Mouse (Mus musculus) lung, embryonic 14.5 days (tissue): ENCODE results near the gene Ablim1. TPM values are rescaled to one million over a fixed set of nuclear protein-coding genes. Genes with fewer than 3 reads are reported as not detected.
A peak's percentile ranks its signal among the peaks of the same experiment; 100 is the strongest.

ENCODE experiments used
- ATAC-seq: fragments of 200-750 bp; cut with Nextera tagmentation; 2 replicates; pipeline ENCODE4 v1.8.0; 2017; ENCODE audit warnings: mild to moderate bottlenecking, moderate TSS enrichment, moderate library complexity; ENCODE audit not compliant: insufficient read depth
- DNase-seq: peaks from one replicate; pipeline ENCODE4 v3.0.0-alpha.2; 2015
- H3K27ac ChIP-seq: fragments of 300-500 bp; sonication (generic); 2 replicates; pipeline ENCODE4 v1.5.1; 2014; ENCODE audit warnings: low read depth, mild to moderate bottlenecking, moderate library complexity
- H3K27me3 ChIP-seq: fragments of 300-500 bp; sonication (generic); 2 replicates; pipeline ENCODE4 v1.6.1; 2014; ENCODE audit warnings: low read length, control low read depth; ENCODE audit not compliant: insufficient read depth
- H3K36me3 ChIP-seq: fragments of 300-500 bp; sonication (generic); 2 replicates; pipeline ENCODE4 v1.6.1; 2014; ENCODE audit warnings: control low read depth; ENCODE audit not compliant: insufficient read depth
- H3K4me1 ChIP-seq: fragments of 300-500 bp; sonication (generic); 2 replicates; pipeline ENCODE4 v1.6.1; 2014; ENCODE audit warnings: antibody characterized with exemption, control low read depth; ENCODE audit not compliant: insufficient read depth
- H3K4me2 ChIP-seq: fragments of 300-500 bp; sonication (generic); 2 replicates; pipeline ENCODE4 v1.6.1; 2014; ENCODE audit warnings: mild to moderate bottlenecking
- H3K4me3 ChIP-seq: fragments of 300-500 bp; sonication (generic); 2 replicates; pipeline ENCODE4 v1.5.1; 2014; ENCODE audit warnings: low read depth, low read length
- H3K9ac ChIP-seq: fragments of 300-500 bp; sonication (generic); 2 replicates; pipeline ENCODE4 v1.6.1; 2014
- H3K9me3 ChIP-seq: fragments of 300-500 bp; sonication (generic); 2 replicates; pipeline ENCODE4 v1.6.1; 2016; ENCODE audit warnings: low read depth, low read length, control low read depth
- CTCF ChIP-seq: IDR thresholded peaks from 2 replicates; pipeline ENCODE4 v1.5.1; 2016; ENCODE audit warnings: antibody characterized with exemption, low read depth
- WGBS: fragments of 180-500 bp; shearing (Covaris S2); extraction: QIAGEN DNeasy Blood & Tissue Kit; methylation state at CpG from one replicate; pipeline ENCODE4 v1.1.7; 2014; 5-methylcytosine and 5-hydroxymethylcytosine counted together
- polyA plus RNA-seq: library from polyadenylated mRNA; unstranded; fragments of >200 nt; fragmentation: Nextera tagmentation; extraction: Ambion mirVana; gene quantifications from 2 replicates; pipeline ENCODE4 v1.2.1, GENCODE M21; 2014

Ablim1 gene
- polyA plus RNA-seq, 1 experiment from 2014 or later: 39.9 TPM

DNA sequence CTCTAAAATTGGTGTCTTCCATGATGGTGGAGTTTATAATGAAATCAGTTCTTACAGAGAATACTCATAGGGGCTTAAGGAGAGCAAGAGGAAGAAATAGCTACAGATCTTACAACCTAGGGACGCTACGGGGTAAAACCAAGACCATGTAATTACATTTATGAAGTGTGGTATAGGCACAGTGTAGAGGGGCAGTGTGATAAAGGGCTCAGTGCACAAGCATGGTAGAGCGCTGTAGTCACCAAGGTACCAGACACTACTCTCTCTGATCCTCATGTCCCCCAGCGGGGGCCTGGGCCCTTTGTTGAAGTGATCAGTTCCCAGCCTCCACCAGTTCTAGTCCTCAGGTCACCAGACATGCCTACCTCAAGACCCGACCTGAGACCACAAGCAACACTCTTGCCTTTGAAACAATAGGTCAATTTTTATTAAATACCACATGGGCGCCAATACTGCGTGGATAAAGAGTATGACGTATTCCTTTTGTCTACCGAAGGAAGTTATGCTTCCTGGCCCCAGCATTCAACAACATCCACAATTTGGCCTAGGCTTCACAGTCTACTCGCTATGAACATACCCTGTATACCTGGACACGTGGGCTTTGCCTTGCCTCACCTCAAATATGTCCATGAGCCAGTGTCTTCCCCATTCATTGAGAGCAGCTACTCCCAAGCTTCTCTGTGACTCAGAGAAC is 213.8 kb downstream of the Ablim1 start:
- H3K4me1 ChIP-seq: peaks cover 13% of the 10 kb centered on the region
- 90% methylated on average over 11 of the region's 11 CpGs for WGBS

GRCm38 (mm10) chr19:57099986-57100385 is 214.7 kb downstream of the Ablim1 start:
- DNase-seq (no peak), ATAC-seq (no peak)
- Histone ChIP-seq H3K9ac (no peak overlapping the region), H3K27ac (no peak overlapping the region), H3K27me3 (no peaks in the 10 kb centered on the region), H3K4me3 (no peak overlapping the region), H3K9me3 (no peaks in the 10 kb centered on the region), H3K36me3 (no peaks in the 10 kb centered on the region), H3K4me1 (peaks cover 12% of the 10 kb centered on the region), H3K4me2 (no peak overlapping the region)
- TF ChIP-seq CTCF: no peak
- WGBS: 85% methylated on average over 9 of the region's 9 CpGs

More for the DNA sequence above, 213.8 kb downstream of the Ablim1 start:
- no peak overlapping the region for H3K9ac ChIP-seq
- no peaks in the 10 kb centered on the region for H3K36me3 ChIP-seq
- TF ChIP-seq CTCF: no peak
- no peaks in the 10 kb centered on the region for H3K27me3 ChIP-seq
- no peak overlapping the region for H3K4me3 ChIP-seq
- ATAC-seq (no peak), DNase-seq (no peak)
- no peak overlapping the region for H3K4me2 ChIP-seq
- H3K27ac ChIP-seq: no peak overlapping the region
- no peaks in the 10 kb centered on the region for H3K9me3 ChIP-seq

- H3K27ac ChIP-seq: peak overlapping the region; percentile 62; the same call in 1 of the 2 replicates
- ATAC-seq (no peak), DNase-seq (no peak)
- no peak overlapping the region for H3K4me3 ChIP-seq
- no peak overlapping the region for H3K4me2 ChIP-seq
- no peaks in the 10 kb centered on the region for H3K9me3 ChIP-seq
- no peaks in the 10 kb centered on the region for H3K36me3 ChIP-seq
- no peak overlapping the region for H3K9ac ChIP-seq
- H3K4me1 ChIP-seq: peaks cover 5% of the 10 kb centered on the region
- WGBS: 70% methylated on average over 4 of the region's 4 CpGs
- TF ChIP-seq CTCF: no peak
- no peaks in the 10 kb centered on the region for H3K27me3 ChIP-seq
Observed at GRCm38 (mm10) chr19:57099094-57099357, 215.7 kb downstream of the Ablim1 start.

DNA sequence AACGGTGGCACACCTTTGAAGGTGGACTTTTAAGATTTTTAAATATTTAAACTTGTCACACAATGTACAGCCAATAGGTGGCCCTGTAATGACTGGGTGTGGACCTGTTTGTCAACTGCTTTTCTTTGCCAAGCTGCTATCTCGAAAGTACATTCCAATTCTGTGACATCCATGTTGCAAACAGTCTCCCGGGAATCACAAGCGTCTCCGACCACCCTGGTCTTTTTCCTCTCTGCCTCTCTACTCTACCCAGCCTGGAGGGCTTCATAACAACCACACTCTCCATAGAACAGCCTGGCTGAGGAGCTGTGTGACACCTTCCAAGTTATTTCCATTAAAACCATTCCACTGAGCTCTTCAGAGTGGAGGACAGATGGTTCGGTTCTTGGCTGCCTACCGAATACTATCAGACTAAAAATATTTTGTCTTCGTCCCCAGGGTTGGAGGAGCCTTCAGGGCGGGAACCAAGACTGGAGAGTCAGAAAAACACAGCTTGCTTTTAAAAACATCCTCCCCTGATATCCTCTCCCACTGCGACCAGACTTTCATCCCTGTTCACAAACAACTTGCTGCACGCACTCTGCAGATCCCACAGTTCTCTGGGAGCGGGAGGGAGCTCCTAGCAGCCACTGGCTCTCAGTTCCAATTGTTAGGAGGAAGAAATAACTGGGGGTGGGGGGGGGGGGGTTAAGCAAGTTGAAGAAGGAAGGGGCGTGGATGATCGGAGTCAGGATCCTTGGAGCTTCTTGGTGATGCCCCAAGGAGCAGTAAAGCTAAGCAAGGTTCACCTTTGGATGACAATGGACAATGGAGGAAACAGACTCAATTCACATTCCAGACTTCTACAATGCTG is 216.3 kb downstream of the Ablim1 start:
- ATAC-seq: peak; percentile 55; the same call in 1 of the 2 replicates
- H3K9me3 ChIP-seq: no peaks in the 10 kb centered on the region
- peak; percentile 26; the same call in 1 of the 2 replicates for TF ChIP-seq CTCF
- no peaks in the 10 kb centered on the region for H3K27me3 ChIP-seq
- DNase-seq: peak; percentile 68
- H3K9ac ChIP-seq: no peak overlapping the region
- H3K4me2 ChIP-seq: no peak overlapping the region
- H3K4me1 ChIP-seq: 0 out of 2 replicates have a peak, but pooled peaks cover 1% of the 10 kb centered on the region
- H3K27ac ChIP-seq: peak overlapping the region; percentile 62
- H3K36me3 ChIP-seq: no peaks in the 10 kb centered on the region
- WGBS: 32% methylated on average over 14 of the region's 14 CpGs
- no peak overlapping the region for H3K4me3 ChIP-seq

GRCm38 (mm10) chr19:57095340-57095739 is 219.4 kb downstream of the Ablim1 start:
- H3K4me1 ChIP-seq: no peaks in the 10 kb centered on the region
- H3K9me3 ChIP-seq: no peaks in the 10 kb centered on the region
- 78% methylated on average over 7 of the region's 7 CpGs for WGBS
- no peaks in the 10 kb centered on the region for H3K27me3 ChIP-seq
- no peak for TF ChIP-seq CTCF
- no peak overlapping the region for H3K9ac ChIP-seq
- no peak overlapping the region for H3K27ac ChIP-seq
- DNase-seq: no peak
- no peak overlapping the region for H3K4me2 ChIP-seq
- H3K36me3 ChIP-seq: no peaks in the 10 kb centered on the region
- H3K4me3 ChIP-seq: no peak overlapping the region
- ATAC-seq: no peak

DNA sequence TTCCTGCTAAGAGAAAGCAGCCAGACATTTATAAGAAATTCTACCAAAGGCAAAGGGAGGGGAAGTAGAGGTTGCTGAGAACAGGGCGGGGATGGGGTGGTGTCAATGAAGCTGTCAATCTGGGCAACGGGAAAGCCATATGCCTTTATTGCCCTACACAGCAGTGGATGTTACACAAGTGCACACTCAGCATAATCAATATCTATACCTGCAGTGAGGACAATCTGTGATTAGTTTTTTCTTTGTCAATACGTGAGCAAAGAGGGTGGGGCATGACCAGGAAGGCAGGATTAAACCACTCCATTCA is 221.1 kb downstream of the Ablim1 start:
- WGBS: 71% methylated on average over 3 of the region's 3 CpGs
- DNase-seq: no peak
- no peak for ATAC-seq

GRCm38 (mm10) chr19:57092958-57093697 is 221.6 kb downstream of the Ablim1 start:
- H3K4me1 ChIP-seq: no peaks in the 10 kb centered on the region
- H3K4me3 ChIP-seq: no peak overlapping the region
- no peak overlapping the region for H3K9ac ChIP-seq
- ATAC-seq: no peak
- H3K27me3 ChIP-seq: no peaks in the 10 kb centered on the region
- H3K9me3 ChIP-seq: no peaks in the 10 kb centered on the region
- H3K36me3 ChIP-seq: no peaks in the 10 kb centered on the region
- no peak overlapping the region for H3K27ac ChIP-seq
- no peak for TF ChIP-seq CTCF
- no peak overlapping the region for H3K4me2 ChIP-seq
- DNase-seq: no peak
- WGBS: 85% methylated on average over 5 of the region's 5 CpGs

More for the DNA sequence above, 221.1 kb downstream of the Ablim1 start:
- no peak for TF ChIP-seq CTCF
- no peaks in the 10 kb centered on the region for H3K4me1 ChIP-seq
- H3K27ac ChIP-seq: no peak overlapping the region
- no peaks in the 10 kb centered on the region for H3K9me3 ChIP-seq
- H3K9ac ChIP-seq: no peak overlapping the region
- H3K27me3 ChIP-seq: no peaks in the 10 kb centered on the region
- no peak overlapping the region for H3K4me2 ChIP-seq
- no peaks in the 10 kb centered on the region for H3K36me3 ChIP-seq
- no peak overlapping the region for H3K4me3 ChIP-seq
